Mouse (Mus musculus) heart, postnatal 0 days (tissue): ENCODE measurements around the gene Trappc1. TPM values are rescaled to one million over a fixed set of nuclear protein-coding genes. Genes with fewer than 3 reads are reported as not detected.

Source experiments
- ATAC-seq: fragments of 200-750 bp; cut with Nextera tagmentation; 2 replicates; pipeline ENCODE4 v1.8.0; 2017; ENCODE audit warnings: low read depth, moderate number of reproducible peaks, moderate library complexity; ENCODE audit not compliant: insufficient read depth
- DNase-seq: peaks from one replicate; pipeline ENCODE4 v3.0.0-alpha.2; 2016; ENCODE audit warnings: low spot score
- H3K27ac ChIP-seq: fragments of 300-500 bp; sonication (generic); 2 replicates; pipeline ENCODE4 v1.5.1; 2014; ENCODE audit warnings: low read depth, mild to moderate bottlenecking
- H3K27me3 ChIP-seq: fragments of 300-500 bp; sonication (generic); 2 replicates; pipeline ENCODE4 v1.6.1; 2014; ENCODE audit warnings: low read length, mixed read lengths; ENCODE audit not compliant: control insufficient read depth, insufficient read depth
- H3K36me3 ChIP-seq: fragments of 300-500 bp; sonication (generic); replicated peaks from 2 replicates; pipeline ENCODE4 v1.6.1; 2014; ENCODE audit warnings: low read length, mixed read lengths; ENCODE audit not compliant: control insufficient read depth, insufficient read depth
- H3K4me1 ChIP-seq: fragments of 300-500 bp; sonication (generic); 2 replicates; pipeline ENCODE4 v1.6.1; 2014; ENCODE audit warnings: antibody characterized with exemption; ENCODE audit not compliant: control insufficient read depth, insufficient read depth
- H3K4me2 ChIP-seq: fragments of 300-500 bp; sonication (generic); 2 replicates; pipeline ENCODE4 v1.6.1; 2014; ENCODE audit warnings: low read depth, mild to moderate bottlenecking, low read length, moderate library complexity
- H3K4me3 ChIP-seq: fragments of 300-500 bp; sonication (generic); 2 replicates; pipeline ENCODE4 v1.5.1; 2014; ENCODE audit warnings: low read depth, low read length
- H3K9ac ChIP-seq: fragments of 300-500 bp; sonication (generic); replicated peaks from 2 replicates; pipeline ENCODE4 v1.6.1; 2014; ENCODE audit warnings: low read depth, low read length, mixed read lengths
- H3K9me3 ChIP-seq: fragments of 300-500 bp; sonication (generic); replicated peaks from 2 replicates; pipeline ENCODE4 v1.6.1; 2016; ENCODE audit warnings: low read length; ENCODE audit not compliant: control insufficient read depth
- CTCF ChIP-seq: IDR thresholded peaks from 2 replicates; pipeline ENCODE4 v1.5.1; 2016; ENCODE audit warnings: antibody characterized with exemption, control low read depth, low read depth
- EP300 ChIP-seq: IDR thresholded peaks from 2 replicates; pipeline ENCODE4 v1.6.1; 2016; ENCODE audit warnings: antibody characterized with exemption, low read depth
- WGBS: fragments of 180-500 bp; shearing (Covaris S2); extraction: QIAGEN DNeasy Blood & Tissue Kit; methylation state at CpG from one replicate; pipeline ENCODE4 v1.1.7; 2014; 5-methylcytosine and 5-hydroxymethylcytosine counted together
- polyA plus RNA-seq: library from polyadenylated mRNA; unstranded; fragments of >200 nt; fragmentation: Nextera tagmentation; extraction: Ambion mirVana; gene quantifications from 2 replicates; pipeline ENCODE4 v1.2.1, GENCODE M21; 2015
- total RNA-seq: library from RNA; depleted of rRNA; stranded (reverse); fragments of >200 nt; gene quantifications from 2 replicates; pipeline ENCODE4 v1.2.3, GENCODE M21; 2014; ENCODE audit warnings: low replicate concordance

Trappc1 gene
- total and polyA plus RNA-seq, 2 experiments from 2014 or later: 180 to 240 TPM

DNA sequence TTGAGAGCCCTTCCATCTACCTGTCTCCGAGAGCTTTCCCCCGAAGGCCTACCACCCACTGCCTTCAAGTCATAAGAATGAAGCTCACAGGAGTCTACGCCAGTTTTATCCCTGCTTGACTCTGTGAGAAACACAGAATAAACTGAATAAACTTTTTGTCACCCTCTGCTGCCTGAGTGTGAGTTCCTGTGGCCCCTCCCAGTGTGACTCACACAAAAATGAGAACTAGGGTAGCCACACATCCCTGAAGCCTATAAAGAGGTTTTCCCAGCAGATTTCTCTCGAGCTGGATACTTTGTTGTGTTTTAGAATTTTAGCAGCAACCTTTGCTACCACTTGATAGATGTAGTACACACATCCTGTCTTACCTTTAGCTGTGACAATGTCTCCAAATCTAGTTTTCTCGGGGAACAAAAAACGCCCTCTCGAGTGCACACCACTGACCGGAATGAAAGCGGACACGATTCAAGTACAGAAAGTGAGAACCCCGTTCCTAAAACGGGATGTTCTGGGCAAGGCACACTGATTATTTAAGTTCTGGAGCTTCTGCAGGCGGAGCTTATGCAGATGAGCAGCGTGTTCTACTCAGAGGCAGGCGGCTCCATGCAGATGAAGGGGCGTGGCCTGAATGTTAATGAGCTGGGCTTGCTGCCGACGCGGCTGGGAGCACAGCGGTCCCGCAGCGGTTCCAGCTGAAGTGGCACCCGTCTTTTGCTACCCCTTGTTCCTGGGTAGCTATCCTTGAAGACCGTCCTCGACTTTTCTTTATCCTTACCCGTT lies 2.0 kb downstream of the Trappc1 start, which contains the start of gene Kcnab3:
Gene Kcnab3 (plus strand): TSS at position 631 of the 780 bp plus-strand sequence.
- H3K27ac ChIP-seq: peak within 1 kb of the TSS; percentile 49

GRCm38 (mm10) chr11:69326408-69327156 lies 2.8 kb downstream of the Trappc1 start:
- under 1% methylated on average over 45 of the region's 45 CpGs for WGBS
- H3K9me3 ChIP-seq: no peaks in the 10 kb centered on the region
- DNase-seq: no peak
- H3K36me3 ChIP-seq: no peaks in the 10 kb centered on the region
- peak overlapping the region; percentile 54 for H3K9ac ChIP-seq
- H3K27ac ChIP-seq: no peak overlapping the region
- TF ChIP-seq CTCF (no peak), EP300 (no peak)
- peak overlapping the region; percentile 99 for H3K4me2 ChIP-seq
- H3K27me3 ChIP-seq: peaks cover 6% of the 10 kb centered on the region; the same call in 1 of the 2 replicates
- peaks cover 40% of the 10 kb centered on the region for H3K4me1 ChIP-seq
- peak overlapping the region; percentile 65 for H3K4me3 ChIP-seq
- no peak for ATAC-seq

More for the DNA sequence above, 2.0 kb downstream of the Trappc1 start, which contains the start of gene Kcnab3:
- peaks cover 6% of the 10 kb centered on the region; the same call in 1 of the 2 replicates for H3K27me3 ChIP-seq
- TF ChIP-seq CTCF (no peak), EP300 (no peak)
- no peaks in the 10 kb centered on the region for H3K9me3 ChIP-seq
- peak within 1 kb of the TSS; percentile 54 for H3K9ac ChIP-seq
- 11% methylated on average over 26 of the region's 26 CpGs for WGBS
- H3K36me3 ChIP-seq: no peaks in the 10 kb centered on the region
- H3K4me3 ChIP-seq: peak within 1 kb of the TSS; percentile 65
- DNase-seq (peak; percentile 95), ATAC-seq (peak; percentile 69)
- peaks cover 34% of the 10 kb centered on the region; the same call in 1 of the 2 replicates for H3K4me1 ChIP-seq
- peak within 1 kb of the TSS; percentile 99 for H3K4me2 ChIP-seq

GRCm38 (mm10) chr11:69327157-69327442 lies 3.3 kb downstream of the Trappc1 start:
- Histone ChIP-seq H3K4me1 (peaks cover 41% of the 10 kb centered on the region), H3K27me3 (peaks cover 6% of the 10 kb centered on the region; the same call in 1 of the 2 replicates), H3K27ac (no peak overlapping the region), H3K36me3 (no peaks in the 10 kb centered on the region), H3K4me3 (peak overlapping the region; percentile 65; the same call in 1 of the 2 replicates), H3K9ac (no peak overlapping the region), H3K4me2 (0 out of 2 replicates have a peak overlapping the region, but pooled peaks have one; percentile 99), H3K9me3 (no peaks in the 10 kb centered on the region)
- DNase-seq (no peak), ATAC-seq (no peak)
- 25% methylated on average over 9 of the region's 9 CpGs for WGBS
- TF ChIP-seq EP300 (no peak), CTCF (no peak)

GRCm38 (mm10) chr11:69327648-69328047 lies 3.9 kb downstream of the Trappc1 start:
- no peak for ATAC-seq
- peaks cover 43% of the 10 kb centered on the region for H3K4me1 ChIP-seq
- TF ChIP-seq EP300: no peak
- no peak for TF ChIP-seq CTCF
- H3K27me3 ChIP-seq: peaks cover 6% of the 10 kb centered on the region; the same call in 1 of the 2 replicates
- no peaks in the 10 kb centered on the region for H3K9me3 ChIP-seq
- DNase-seq: no peak
- no peaks in the 10 kb centered on the region for H3K36me3 ChIP-seq
- no peak overlapping the region for H3K4me2 ChIP-seq
- no peak overlapping the region for H3K27ac ChIP-seq
- no peak overlapping the region for H3K9ac ChIP-seq
- WGBS: 50% methylated on average over 6 of the region's 6 CpGs
- H3K4me3 ChIP-seq: no peak overlapping the region

GRCm38 (mm10) chr11:69328517-69328916 lies 4.7 kb downstream of the Trappc1 start:
- 89% methylated on average over 6 of the region's 6 CpGs for WGBS
- Histone ChIP-seq H3K4me3 (no peak overlapping the region), H3K27ac (no peak overlapping the region), H3K27me3 (peaks cover 6% of the 10 kb centered on the region; the same call in 1 of the 2 replicates), H3K4me2 (no peak overlapping the region), H3K36me3 (no peaks in the 10 kb centered on the region), H3K9ac (no peak overlapping the region), H3K9me3 (no peaks in the 10 kb centered on the region), H3K4me1 (peaks cover 39% of the 10 kb centered on the region)
- DNase-seq: peak; percentile 24
- no peak for ATAC-seq
- no peak for TF ChIP-seq CTCF
- TF ChIP-seq EP300: no peak
